Mouse (Mus musculus) hindbrain, embryonic 13.5 days (tissue): ENCODE measurements around the gene Lama2. TPM values are rescaled to one million over a fixed set of nuclear protein-coding genes. Genes with fewer than 3 reads are reported as not detected.

Source experiments
- ATAC-seq: fragments of 200-750 bp; cut with Nextera tagmentation; 2 replicates; pipeline ENCODE4 v1.8.0; 2017; ENCODE audit warnings: moderate TSS enrichment; ENCODE audit not compliant: low FRiP score
- H3K27ac ChIP-seq: fragments of 300-500 bp; sonication (generic); 2 replicates; pipeline ENCODE4 v1.5.1; 2015; ENCODE audit warnings: inconsistent platforms, mild to moderate bottlenecking, moderate library complexity
- H3K27me3 ChIP-seq: fragments of 300-500 bp; sonication (generic); 2 replicates; pipeline ENCODE4 v1.6.1; 2015; ENCODE audit warnings: mild to moderate bottlenecking, inconsistent platforms
- H3K36me3 ChIP-seq: fragments of 300-500 bp; sonication (generic); 2 replicates; pipeline ENCODE4 v1.6.1; 2015; ENCODE audit warnings: mild to moderate bottlenecking, inconsistent platforms
- H3K4me1 ChIP-seq: fragments of 300-500 bp; sonication (generic); replicated peaks from 2 replicates; pipeline ENCODE4 v1.6.1; 2015; ENCODE audit warnings: inconsistent platforms
- H3K4me2 ChIP-seq: fragments of 300-500 bp; sonication (generic); 2 replicates; pipeline ENCODE4 v1.6.1; 2015; ENCODE audit warnings: inconsistent platforms, mild to moderate bottlenecking, moderate library complexity
- H3K4me3 ChIP-seq: fragments of 300-500 bp; sonication (generic); 2 replicates; pipeline ENCODE4 v1.5.1; 2015; ENCODE audit warnings: mild to moderate bottlenecking, inconsistent platforms
- H3K9ac ChIP-seq: fragments of 300-500 bp; sonication (generic); 2 replicates; pipeline ENCODE4 v1.6.1; 2015; ENCODE audit warnings: mild to moderate bottlenecking, inconsistent platforms
- H3K9me3 ChIP-seq: fragments of 300-500 bp; sonication (generic); 2 replicates; pipeline ENCODE4 v1.6.1; 2016; ENCODE audit warnings: inconsistent platforms
- WGBS: fragments of 180-500 bp; shearing (Covaris S2); methylation state at CpG from one replicate; pipeline ENCODE4 v1.1.7; 2015; 5-methylcytosine and 5-hydroxymethylcytosine counted together
- polyA plus RNA-seq: library from polyadenylated mRNA; unstranded; fragments of >200 nt; fragmentation: Nextera tagmentation; extraction: Ambion mirVana; gene quantifications from 2 replicates; pipeline ENCODE4 v1.2.1, GENCODE M21; 2015

The Lama2 gene
- polyA plus RNA-seq = 5.8 and 7.8 TPM in 2 replicates

- H3K36me3 ChIP-seq = no peaks in the 10 kb centered on the region
- H3K27me3 ChIP-seq = no peaks in the 10 kb centered on the region
- H3K4me3 ChIP-seq = no peak within 1 kb of the TSS
- H3K9ac ChIP-seq = no peak within 1 kb of the TSS
- 92% methylated on average over 3 of the region's 3 CpGs for WGBS
- H3K9me3 ChIP-seq = no peaks in the 10 kb centered on the region
- no peak within 1 kb of the TSS for H3K27ac ChIP-seq
- H3K4me2 ChIP-seq = no peak within 1 kb of the TSS
- no peak for ATAC-seq
- peaks cover 6% of the 10 kb centered on the region for H3K4me1 ChIP-seq
These were observed at the start of gene Lama2 for GRCm38 (mm10) chr10:27619658-27620057. Gene Lama2 (minus strand): TSS chr10:27619758.

GRCm38 (mm10) chr10:27664391-27664790, 44.8 kb upstream of the Lama2 start:
- Histone ChIP-seq H3K9me3 (no peaks in the 10 kb centered on the region), H3K4me3 (no peak overlapping the region), H3K27ac (no peak overlapping the region), H3K9ac (no peak overlapping the region), H3K4me1 (no peaks in the 10 kb centered on the region), H3K36me3 (no peaks in the 10 kb centered on the region), H3K4me2 (no peak overlapping the region), H3K27me3 (no peaks in the 10 kb centered on the region)
- 81% methylated on average over 1 of the region's 1 CpGs for WGBS
- no peak for ATAC-seq

- no peaks in the 10 kb centered on the region for H3K4me1 ChIP-seq
- H3K9ac ChIP-seq = no peak overlapping the region
- H3K27ac ChIP-seq = no peak overlapping the region
- WGBS = 72% methylated on average over 1 of the region's 1 CpGs
- no peaks in the 10 kb centered on the region for H3K36me3 ChIP-seq
- H3K4me2 ChIP-seq = no peak overlapping the region
- no peaks in the 10 kb centered on the region for H3K9me3 ChIP-seq
- no peak overlapping the region for H3K4me3 ChIP-seq
- ATAC-seq = no peak
- no peaks in the 10 kb centered on the region for H3K27me3 ChIP-seq
These were observed 43.8 kb upstream of the Lama2 start for GRCm38 (mm10) chr10:27663396-27663795.

DNA sequence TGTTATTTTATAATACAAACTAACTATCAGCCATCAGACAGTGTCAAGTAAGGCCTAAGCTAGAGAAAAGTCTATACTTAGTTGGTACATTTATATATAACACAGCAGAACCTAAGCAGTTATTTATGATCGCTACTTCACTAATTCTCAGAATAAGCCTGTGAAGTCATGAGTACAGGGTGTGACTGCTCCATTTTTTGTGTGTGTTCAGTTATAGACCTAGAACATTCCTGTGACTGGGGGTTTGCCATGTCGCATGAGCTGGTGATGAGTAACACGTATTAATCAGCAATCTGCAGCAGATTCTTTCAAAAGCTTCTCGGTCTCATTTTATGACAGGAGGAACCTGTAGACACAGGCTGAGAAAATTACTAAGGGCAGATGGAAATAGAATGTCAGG, 34.6 kb upstream of the Lama2 start:
- no peak overlapping the region for H3K9ac ChIP-seq
- no peaks in the 10 kb centered on the region for H3K36me3 ChIP-seq
- no peak overlapping the region for H3K27ac ChIP-seq
- H3K27me3 ChIP-seq = no peaks in the 10 kb centered on the region
- H3K4me3 ChIP-seq = no peak overlapping the region
- WGBS = 88% methylated on average over 4 of the region's 4 CpGs
- ATAC-seq = no peak
- H3K9me3 ChIP-seq = no peaks in the 10 kb centered on the region
- 0 out of 2 replicates have a peak, but pooled peaks cover 3% of the 10 kb centered on the region for H3K4me1 ChIP-seq
- H3K4me2 ChIP-seq = no peak overlapping the region

GRCm38 (mm10) chr10:27652694-27653335, 33.3 kb upstream of the Lama2 start:
- H3K27ac ChIP-seq = no peak overlapping the region; the same call in 1 of the 2 replicates
- 52% methylated on average over 8 of the region's 8 CpGs for WGBS
- H3K27me3 ChIP-seq = no peaks in the 10 kb centered on the region
- H3K4me1 ChIP-seq = 0 out of 2 replicates have a peak, but pooled peaks cover 3% of the 10 kb centered on the region
- H3K4me3 ChIP-seq = no peak overlapping the region
- H3K4me2 ChIP-seq = no peak overlapping the region
- H3K9me3 ChIP-seq = no peaks in the 10 kb centered on the region
- ATAC-seq = 0 out of 2 replicates have a peak, but pooled peaks have one; percentile 63
- H3K9ac ChIP-seq = no peak overlapping the region
- H3K36me3 ChIP-seq = no peaks in the 10 kb centered on the region

DNA sequence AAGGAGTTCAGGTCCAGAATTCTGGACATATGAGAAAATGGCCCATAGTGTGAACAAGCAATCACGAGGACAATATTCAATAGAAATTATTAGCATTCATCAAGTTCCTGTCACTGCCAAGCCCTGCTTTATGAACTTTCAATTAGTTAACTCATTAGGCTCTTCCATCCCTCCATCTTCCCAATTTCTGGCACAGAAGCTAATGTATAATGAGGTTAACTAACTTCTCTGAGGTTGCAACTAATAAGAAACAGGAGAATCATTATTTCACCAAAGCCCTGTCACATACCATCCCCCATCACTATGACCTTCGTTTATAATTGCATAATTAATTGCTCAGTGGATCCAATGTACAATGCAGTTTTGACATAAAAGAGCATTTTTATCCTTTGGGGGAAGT, 16.2 kb upstream of the Lama2 start:
- no peaks in the 10 kb centered on the region for H3K9me3 ChIP-seq
- no peak overlapping the region for H3K9ac ChIP-seq
- no peaks in the 10 kb centered on the region for H3K4me1 ChIP-seq
- no peak overlapping the region for H3K4me3 ChIP-seq
- no peak overlapping the region for H3K27ac ChIP-seq
- no peak for ATAC-seq
- WGBS = 74% methylated on average over 2 of the region's 2 CpGs
- no peaks in the 10 kb centered on the region for H3K36me3 ChIP-seq
- no peaks in the 10 kb centered on the region for H3K27me3 ChIP-seq
- H3K4me2 ChIP-seq = no peak overlapping the region

DNA sequence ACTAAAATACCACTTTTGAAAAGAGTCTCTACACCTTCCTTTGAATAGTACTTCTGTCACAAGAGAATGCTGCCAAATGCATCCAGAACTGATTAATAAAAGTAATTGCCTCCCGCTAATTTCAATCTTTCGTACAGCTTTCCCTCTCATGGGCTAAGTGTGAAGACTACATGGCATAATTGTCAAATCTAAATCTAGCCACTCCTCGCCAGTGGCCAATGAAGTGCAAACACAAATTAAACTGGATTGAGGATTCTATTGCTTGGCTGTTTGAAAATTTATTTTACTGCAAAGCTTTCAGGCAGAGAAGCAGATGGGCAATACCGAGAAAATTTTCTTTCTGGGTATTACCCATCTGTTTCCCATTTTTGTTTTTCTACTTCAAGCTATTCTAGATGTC, 11.4 kb upstream of the Lama2 start:
- Histone ChIP-seq H3K4me2 (no peak overlapping the region), H3K27me3 (no peaks in the 10 kb centered on the region), H3K27ac (no peak overlapping the region), H3K9me3 (no peaks in the 10 kb centered on the region), H3K4me1 (no peaks in the 10 kb centered on the region), H3K36me3 (no peaks in the 10 kb centered on the region), H3K4me3 (no peak overlapping the region), H3K9ac (no peak overlapping the region)
- WGBS = 84% methylated on average over 4 of the region's 4 CpGs
- no peak for ATAC-seq

DNA sequence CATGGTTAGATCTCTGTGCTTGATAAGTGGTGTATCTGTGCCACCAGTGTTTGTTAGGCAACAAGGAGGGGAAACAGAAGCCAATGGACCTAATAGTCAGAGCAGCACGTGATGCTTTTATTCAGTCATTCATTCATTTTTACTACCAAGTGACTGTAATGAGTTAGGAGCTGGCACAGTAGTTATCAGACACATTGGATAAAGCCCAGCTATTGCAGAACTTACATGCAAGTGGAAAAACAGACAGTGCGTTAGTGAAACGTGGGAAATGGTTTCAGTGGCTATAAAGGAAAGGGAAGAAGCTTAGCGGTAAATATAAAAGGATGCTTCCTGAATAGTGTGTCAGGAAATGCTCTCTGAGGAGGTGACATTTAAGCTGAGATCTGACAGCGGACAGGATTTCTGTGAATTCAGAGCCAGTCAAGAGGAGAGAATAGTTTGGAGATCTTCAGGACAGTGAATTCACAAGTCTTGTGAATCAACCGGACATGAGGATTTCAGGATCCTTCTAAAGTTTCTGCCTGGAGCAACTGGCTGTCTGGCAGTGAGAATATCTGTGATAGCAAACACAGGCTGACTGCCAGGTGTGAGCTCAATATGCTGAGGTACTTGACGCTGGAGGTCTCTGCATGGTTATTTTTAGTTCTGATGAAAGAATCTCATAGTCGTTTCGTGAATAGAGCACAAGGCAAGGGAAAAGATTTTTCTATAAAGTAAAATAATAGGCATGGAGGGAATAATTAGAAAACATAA, 2.3 kb upstream of the Lama2 start:
- H3K4me2 ChIP-seq = no peak overlapping the region
- WGBS = 88% methylated on average over 9 of the region's 9 CpGs

DNA sequence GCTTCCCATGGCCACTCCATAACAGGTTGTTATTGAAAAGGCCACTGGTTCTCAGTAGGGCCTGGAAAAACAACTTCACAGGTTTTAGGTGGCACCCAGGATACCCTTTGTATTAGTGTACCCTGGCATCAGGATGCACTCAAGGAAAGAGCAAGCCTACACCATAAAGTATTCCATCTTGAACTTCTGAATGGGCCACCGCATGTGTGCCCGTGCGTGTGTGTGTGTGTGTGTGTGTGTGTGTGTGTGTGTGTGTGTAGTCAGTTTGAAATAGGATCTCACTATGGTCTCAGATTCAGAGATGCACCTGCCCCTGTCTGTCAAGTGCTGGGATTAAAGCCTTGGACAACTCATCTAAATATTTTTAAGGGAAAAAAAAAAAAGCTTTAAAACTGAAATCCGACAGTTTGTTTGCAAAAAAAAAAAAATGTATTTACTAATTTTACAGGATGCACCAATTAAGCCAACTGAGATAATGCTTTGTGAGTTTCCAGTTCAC, 2.0 kb downstream of the Lama2 start:
- no peak overlapping the region for H3K27ac ChIP-seq
- no peaks in the 10 kb centered on the region for H3K27me3 ChIP-seq
- 89% methylated on average over 4 of the region's 4 CpGs for WGBS

More for the DNA sequence above, 2.3 kb upstream of the Lama2 start:
- H3K27ac ChIP-seq = no peak overlapping the region
- ATAC-seq = no peak
- no peaks in the 10 kb centered on the region for H3K36me3 ChIP-seq
- H3K4me1 ChIP-seq = no peaks in the 10 kb centered on the region
- H3K4me3 ChIP-seq = no peak overlapping the region
- no peaks in the 10 kb centered on the region for H3K9me3 ChIP-seq
- no peak overlapping the region for H3K9ac ChIP-seq
- H3K27me3 ChIP-seq = no peaks in the 10 kb centered on the region

DNA sequence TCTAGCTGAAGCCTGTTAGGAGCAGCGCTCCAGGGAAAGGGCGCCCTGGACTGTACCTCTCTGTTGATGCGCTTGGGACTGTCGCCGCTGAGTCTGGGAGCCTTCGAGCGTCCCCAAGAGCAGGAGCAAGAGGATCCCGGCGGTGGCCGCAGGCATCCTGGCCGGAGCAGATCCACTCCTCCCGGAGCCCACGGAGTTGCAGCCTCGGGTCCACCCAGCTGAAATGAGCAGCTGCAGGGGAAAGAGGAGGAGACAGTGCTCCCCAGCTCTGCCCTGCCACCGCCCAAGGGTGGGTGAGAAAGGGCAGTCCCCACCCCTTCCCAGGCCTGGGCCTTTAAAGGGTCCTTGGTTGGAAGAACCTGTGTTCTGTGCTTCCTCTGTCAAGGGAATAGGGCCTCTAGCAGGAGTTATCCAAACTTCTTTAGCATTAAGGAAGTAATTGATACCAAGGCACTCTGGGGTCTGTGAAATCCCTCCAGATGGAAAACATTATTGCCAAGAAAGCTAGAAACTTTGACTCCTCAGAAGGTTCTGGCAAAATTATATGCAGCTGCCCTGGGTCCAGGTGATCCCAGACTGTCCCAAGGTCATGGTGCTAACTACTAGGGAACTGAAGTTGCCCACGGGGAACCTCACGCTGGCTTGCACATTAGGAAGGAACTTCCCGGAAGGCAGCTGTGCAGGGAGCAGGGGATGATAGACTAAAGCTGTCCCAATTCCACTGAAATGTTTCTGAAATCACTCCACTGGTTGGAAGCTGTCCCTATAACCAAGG, 2.7 kb downstream of the Lama2 start:
- Histone ChIP-seq H3K4me1 (peaks cover 6% of the 10 kb centered on the region), H3K9me3 (no peaks in the 10 kb centered on the region), H3K36me3 (no peaks in the 10 kb centered on the region), H3K27ac (no peak overlapping the region), H3K9ac (peak overlapping the region; percentile 61), H3K4me3 (peak overlapping the region; percentile 29), H3K4me2 (peak overlapping the region; percentile 53), H3K27me3 (no peaks in the 10 kb centered on the region)
- 18% methylated on average over 18 of the region's 18 CpGs for WGBS
- peak; percentile 63; the same call in 1 of the 2 replicates for ATAC-seq

More for the DNA sequence above, 2.0 kb downstream of the Lama2 start:
- no peak for ATAC-seq
- Histone ChIP-seq H3K4me3 (no peak overlapping the region), H3K4me1 (peaks cover 6% of the 10 kb centered on the region), H3K9ac (no peak overlapping the region), H3K9me3 (no peaks in the 10 kb centered on the region), H3K4me2 (no peak overlapping the region), H3K36me3 (no peaks in the 10 kb centered on the region)

DNA sequence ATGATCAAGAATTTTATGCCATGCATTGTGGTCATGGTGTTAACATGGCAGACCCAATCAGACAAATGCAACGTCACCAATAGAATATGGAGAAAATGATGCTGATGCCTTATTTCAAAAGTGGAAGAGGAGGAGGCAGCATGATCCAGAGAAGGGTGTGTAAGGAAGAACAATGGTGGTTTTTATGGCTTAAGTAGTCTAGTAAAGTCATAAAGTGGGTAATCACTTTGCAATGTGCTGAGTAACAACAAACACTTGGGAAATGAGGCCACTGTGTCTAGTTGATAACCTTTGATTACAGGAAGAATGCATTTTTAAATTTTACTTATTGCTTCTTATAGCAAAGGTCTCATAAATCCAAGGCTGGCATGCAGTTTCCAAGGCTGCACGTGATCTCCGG, 23.9 kb downstream of the Lama2 start:
- Histone ChIP-seq H3K4me3 (no peak overlapping the region), H3K36me3 (no peaks in the 10 kb centered on the region), H3K9me3 (no peaks in the 10 kb centered on the region), H3K27me3 (no peaks in the 10 kb centered on the region), H3K4me2 (no peak overlapping the region), H3K27ac (no peak overlapping the region), H3K4me1 (no peaks in the 10 kb centered on the region), H3K9ac (no peak overlapping the region)
- ATAC-seq = no peak
- 87% methylated on average over 3 of the region's 3 CpGs for WGBS

DNA sequence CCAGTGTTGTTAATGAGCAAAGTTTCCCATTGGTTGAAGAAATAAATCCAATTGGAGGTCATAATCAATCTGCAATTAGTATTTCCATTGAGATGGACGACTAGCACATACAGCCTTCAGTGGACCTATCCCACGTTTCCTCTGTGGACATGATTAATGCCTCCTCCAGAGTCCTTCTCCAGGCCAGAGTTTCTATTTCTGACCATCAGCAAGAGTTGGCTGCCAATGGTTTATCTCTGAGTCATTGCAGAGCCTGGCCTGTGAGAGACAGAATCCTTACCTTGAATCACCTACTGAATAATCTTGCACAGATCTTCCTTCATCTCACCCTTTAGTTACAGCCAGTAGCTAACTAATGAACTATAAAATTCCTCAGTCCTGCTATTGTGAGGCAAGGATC, 86.3 kb downstream of the Lama2 start:
- Histone ChIP-seq H3K4me3 (no peak overlapping the region), H3K9ac (no peak overlapping the region), H3K27me3 (no peaks in the 10 kb centered on the region), H3K36me3 (no peaks in the 10 kb centered on the region), H3K4me2 (no peak overlapping the region), H3K27ac (no peak overlapping the region), H3K9me3 (no peaks in the 10 kb centered on the region), H3K4me1 (no peaks in the 10 kb centered on the region)
- WGBS = 76% methylated on average over 2 of the region's 2 CpGs
- ATAC-seq = no peak
